12 mouse cellular contexts compared by ENCODE assay signal in the genomic region with DNA sequence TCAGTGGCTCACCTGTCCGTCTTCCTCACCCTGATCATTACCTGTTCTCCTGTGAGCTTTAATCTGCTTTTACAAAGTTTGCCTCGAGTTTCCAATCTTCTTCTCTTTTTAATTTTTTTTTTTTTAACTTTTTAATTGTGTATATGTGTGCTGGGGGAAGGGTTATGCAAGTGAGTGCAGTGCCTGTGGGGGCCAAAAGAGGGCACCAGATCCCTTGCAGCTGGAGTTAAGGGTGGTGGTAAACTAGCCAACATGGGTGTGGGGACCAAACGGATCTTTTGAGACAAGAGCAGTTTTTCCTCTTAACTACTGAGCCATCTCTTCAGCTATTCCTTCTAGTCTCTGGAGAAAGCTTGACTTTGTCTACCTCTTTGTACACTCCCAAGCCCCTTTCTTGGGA. TPM values are rescaled to one million over a fixed set of nuclear protein-coding genes. Genes with fewer than 3 reads are reported as not detected.
DNase-seq lines count a peak whose midpoint lies in the region; ATAC-seq and TF ChIP-seq lines count a peak whose summit lies in the region.
"Had no signal": no experiment of that assay in that cellular context is flagged by ENCODE, and none has a peak within 500 bp of the region (broad histone marks: within the 10 kb centered on the region; RNA-seq: fewer than 3 reads in every experiment).

No protein-coding gene starts in this region.

- peak; percentile 51 for TF ChIP-seq CTCF in lung, postnatal 0 days (IDR thresholded peaks at IDR 0.05)
- 0 out of 2 replicates have a peak, but pooled peaks have one; percentile 14 for TF ChIP-seq CTCF in olfactory bulb, adult 2 months (IDR thresholded peaks at IDR 0.05; ENCODE audit: insufficient read depth, low read depth, low read length)

- H3K9me3 ChIP-seq in lung, postnatal 0 days (ENCODE audit: low read length) = no peaks in the 10 kb centered on the region
- H3K9me3 ChIP-seq: limb, embryonic 15.5 days; midbrain, embryonic 13.5 days had no signal

- H3K4me2 ChIP-seq in lung, postnatal 0 days (replicated peaks; ENCODE audit: low read depth, low read length) = no peak overlapping the region
- H3K4me2 ChIP-seq: limb, embryonic 15.5 days; midbrain, embryonic 13.5 days had no signal

- WGBS in lung, postnatal 0 days = 73% methylated on average over 3 of the region's 3 CpGs
- 70% methylated on average over 3 of the region's 3 CpGs for WGBS in olfactory bulb, adult 2 months

- H3K27ac ChIP-seq in lung, postnatal 0 days (ENCODE audit: low read length) = no peak overlapping the region
- H3K27ac ChIP-seq in olfactory bulb, adult 2 months (ENCODE audit: insufficient read depth, low read depth, low read length) = no peak overlapping the region
- H3K27ac ChIP-seq: limb, embryonic 15.5 days; midbrain, embryonic 13.5 days had no signal

- no peaks in the 10 kb centered on the region for H3K4me1 ChIP-seq in lung, postnatal 0 days (ENCODE audit: insufficient read depth, low read depth, low read length)
- no peaks in the 10 kb centered on the region for H3K4me1 ChIP-seq in olfactory bulb, adult 2 months (ENCODE audit: control insufficient read depth, insufficient read depth, low read length)
- H3K4me1 ChIP-seq: midbrain, embryonic 13.5 days had no signal

- no peak overlapping the region for H3K9ac ChIP-seq in lung, postnatal 0 days (replicated peaks; ENCODE audit: low read depth)
- H3K9ac ChIP-seq: limb, embryonic 15.5 days; midbrain, embryonic 13.5 days had no signal

- no peaks in the 10 kb centered on the region for H3K27me3 ChIP-seq in lung, postnatal 0 days (replicated peaks; ENCODE audit: insufficient read depth, low read length)
- H3K27me3 ChIP-seq: limb, embryonic 15.5 days; midbrain, embryonic 13.5 days had no signal

- peaks cover 33% of the 10 kb centered on the region for H3K36me3 ChIP-seq in lung, postnatal 0 days (ENCODE audit: insufficient read depth, low read length)

- no peak for TF ChIP-seq POLR2A in olfactory bulb, adult 2 months (IDR thresholded peaks at IDR 0.05; ENCODE audit: insufficient read depth, low read depth, low read length)

- no peak for TF ChIP-seq EP300 in lung, postnatal 0 days (IDR thresholded peaks at IDR 0.05)

- no peak for ATAC-seq in lung, postnatal 0 days
- no peak for ATAC-seq in monocyte, adult 5-6 weeks (replicated peaks; ENCODE audit: insufficient number of reproducible peaks, low FRiP score, low TSS enrichment, poor library complexity, severe bottlenecking)
- ATAC-seq: hindbrain, embryonic 16.5 days; midbrain, embryonic 13.5 days had no signal

- H3K4me3 ChIP-seq in lung, postnatal 0 days (ENCODE audit: low read depth, low read length) = no peak overlapping the region
- H3K4me3 ChIP-seq in olfactory bulb, adult 2 months (ENCODE audit: insufficient read depth, low read depth, low read length) = no peak overlapping the region
- H3K4me3 ChIP-seq: limb, embryonic 15.5 days; midbrain, embryonic 13.5 days had no signal

- DNase-seq in heart, adult 11 months = peak; percentile 61
- no peak for DNase-seq in heart, postnatal 4 days
- peak; percentile 4 for DNase-seq in lung, postnatal 0 days (ENCODE audit: low spot score)
- DNase-seq in lung, postnatal 14 days = no peak
- DNase-seq in ES-CJ7 (ENCODE audit: low read depth, low spot score) = peak; percentile 61
- no peak for DNase-seq in adrenal gland, adult 8-10 months

RNA-seq across cellular contexts. Expression of a gene that starts 3.2 kb away (rescaled TPM):
- 1 to 10 TPM; 2.6 to 3.0 TPM for total RNA-seq in heart, postnatal 4 days (2021)
- 3.7 and 4.2 TPM in 2 replicates for polyA plus RNA-seq in lung, postnatal 0 days (2015; fragmentation: Nextera tagmentation; extraction: Ambion mirVana)
- polyA plus RNA-seq in olfactory bulb, adult 2 months (2012; ENCODE audit: insufficient read depth, insufficient read length, low replicate concordance, missing spikeins) = not detected in 2 replicates
- 10 to 100 TPM in 1 of 4 experiments, 1 to 10 TPM in 3; 1.0 to 13.3 (median 5.6) TPM for total RNA-seq in adrenal gland, adult 8-10 months (2022)
- 2.3 to 5.9 TPM in 2 of 3 replicates, not detected in the other for total RNA-seq in monocyte, adult 5-6 weeks (2017)

RNA-seq across cellular contexts. Expression of a gene that starts 9.9 kb away (rescaled TPM):
- total RNA-seq in heart, postnatal 4 days (2021) = 10 to 100 TPM; 58.6 to 58.9 TPM
- polyA plus RNA-seq in lung, postnatal 0 days (2015; fragmentation: Nextera tagmentation; extraction: Ambion mirVana) = 35.2 and 42.8 TPM in 2 replicates
- polyA plus RNA-seq in olfactory bulb, adult 2 months (2012; ENCODE audit: insufficient read depth, insufficient read length, low replicate concordance, missing spikeins) = not detected in 2 replicates
- total RNA-seq in adrenal gland, adult 8-10 months (2022) = 10 to 100 TPM; 31.9 to 50.7 (median 41.9) TPM
- total RNA-seq in monocyte, adult 5-6 weeks (2017) = 16.2 to 27.3 TPM (median 20.8 TPM) in 3 replicates

RNA-seq across cellular contexts. Expression of a gene that starts 11.1 kb away (rescaled TPM):
- 1 to 10 TPM; 5.4 to 6.1 TPM for total RNA-seq in heart, postnatal 4 days (2021)
- polyA plus RNA-seq in lung, postnatal 0 days (2015; fragmentation: Nextera tagmentation; extraction: Ambion mirVana) = 4.2 and 4.9 TPM in 2 replicates
- not detected in 2 replicates for polyA plus RNA-seq in olfactory bulb, adult 2 months (2012; ENCODE audit: insufficient read depth, insufficient read length, low replicate concordance, missing spikeins)
- 10 to 100 TPM in 3 of 4 experiments, 1 to 10 TPM in 1; 9.5 to 27.1 (median 18.0) TPM for total RNA-seq in adrenal gland, adult 8-10 months (2022)
- total RNA-seq in monocyte, adult 5-6 weeks (2017) = 0.32 to 1.2 TPM (median 0.97 TPM) in 3 replicates

RNA-seq across cellular contexts. Expression of a gene that starts 24.4 kb away (rescaled TPM):
- 1 to 10 TPM in 1 of 2 experiments, not detected in 1; 7.3 TPM for total RNA-seq in heart, postnatal 4 days (2021)
- polyA plus RNA-seq in lung, postnatal 0 days (2015; fragmentation: Nextera tagmentation; extraction: Ambion mirVana) = 2.0 TPM in 1 of 2 replicates, not detected in the other
- polyA plus RNA-seq in olfactory bulb, adult 2 months (2012; ENCODE audit: insufficient read depth, insufficient read length, low replicate concordance, missing spikeins) = not detected in 2 replicates
- total RNA-seq in adrenal gland, adult 8-10 months (2022) = 1 to 10 TPM in 3 of 4 experiments, not detected in 1; 3.5 to 9.2 (median 8.3) TPM
- not detected in 3 replicates for total RNA-seq in monocyte, adult 5-6 weeks (2017)
- polyA plus RNA-seq: gonadal fat pad, adult 2 months had no signal

RNA-seq across cellular contexts. Expression of a gene that starts 57.6 kb away (rescaled TPM):
- total RNA-seq in heart, postnatal 4 days (2021) = 100 to 1,000 TPM; 703 to 721 TPM
- 154 and 157 TPM in 2 replicates for polyA plus RNA-seq in lung, postnatal 0 days (2015; fragmentation: Nextera tagmentation; extraction: Ambion mirVana)
- 834 and 975 TPM in 2 replicates for polyA plus RNA-seq in olfactory bulb, adult 2 months (2012; ENCODE audit: insufficient read depth, insufficient read length, low replicate concordance, missing spikeins)
- total RNA-seq in adrenal gland, adult 8-10 months (2022) = 100 to 1,000 TPM; 594 to 678 (median 630) TPM
- 106 to 183 TPM (median 119 TPM) in 3 replicates for total RNA-seq in monocyte, adult 5-6 weeks (2017)

Comparison
In these comparisons a context has a peak if more than half of its experiments do, and no peak if none do; other contexts are left out.
1. DNase-seq: peak in heart, adult 11 months (single experiment), lung, postnatal 0 days (single experiment) and ES-CJ7 (single experiment); none in heart, postnatal 4 days (single experiment), lung, postnatal 14 days (single experiment) and adrenal gland, adult 8-10 months (single experiment).